Mouse (Mus musculus) CD4-positive, CD25-positive, alpha-beta regulatory T cell, adult 4 months (primary cell): ENCODE measurements at regions not wholly inside any gene's neighbourhood (a gene's known extent, or its start where the extent isn't known, plus 50 kb on each side); places are given as distances from the start of the nearest gene placed in this dataset.

Experiments used
- ATAC-seq: one replicate; pipeline ENCODE4 v1.8.0; 2017

GRCm38 (mm10) chr9:94589672-94590071, 51.8 kb upstream of the 1190002N15Rik start:
- ATAC-seq: no peak

GRCm38 (mm10) chr9:94604993-94605392, 64.7 kb upstream of the Slc9a9 start:
- ATAC-seq: no peak

- no peak for ATAC-seq
Observed at GRCm38 (mm10) chr9:94606422-94606821, 63.3 kb upstream of the Slc9a9 start.

GRCm38 (mm10) chr9:94607011-94607749, 62.5 kb upstream of the Slc9a9 start:
- ATAC-seq: peak; percentile 89

- ATAC-seq: peak; percentile 30
Observed at GRCm38 (mm10) chr9:94607750-94608106, 62.0 kb upstream of the Slc9a9 start.

GRCm38 (mm10) chr9:94610101-94610500, 59.6 kb upstream of the Slc9a9 start:
- ATAC-seq: no peak

GRCm38 (mm10) chr9:94610600-94611337, 58.9 kb upstream of the Slc9a9 start:
- ATAC-seq: no peak

- ATAC-seq: peak; percentile 92
Observed at GRCm38 (mm10) chr9:94613891-94614671, 55.6 kb upstream of the Slc9a9 start.

- ATAC-seq: no peak
Observed at GRCm38 (mm10) chr9:94615205-94615604, 54.5 kb upstream of the Slc9a9 start.

- ATAC-seq: no peak
Observed at GRCm38 (mm10) chr9:94618079-94618786, 51.5 kb upstream of the Slc9a9 start.
